Mouse (Mus musculus): ENCODE results near the gene Hhipl1. TPM values are rescaled to one million over a fixed set of nuclear protein-coding genes. Genes with fewer than 3 reads are reported as not detected.
A peak's percentile ranks its signal among the peaks of the same experiment; 100 is the strongest.

Gene Hhipl1
- total RNA-seq, 2 experiments from 2014 or later = 0.89 to 1.4 TPM

- peak in 1 of 2 experiments; percentile 43 for DNase-seq (ENCODE audit: low spot score in 2 of 2)
Measured at GRCm38 (mm10) chr12:108275920-108276822, 29.9 kb upstream of the Hhipl1 start.

GRCm38 (mm10) chr12:108277341-108277841 is 28.7 kb upstream of the Hhipl1 start:
- no peak for DNase-seq (ENCODE audit: low spot score in 2 of 2)

GRCm38 (mm10) chr12:108278221-108278918 is 27.7 kb upstream of the Hhipl1 start:
- no peak for DNase-seq (ENCODE audit: low spot score in 2 of 2)

- no peak for DNase-seq (ENCODE audit: low spot score in 2 of 2)
Measured at GRCm38 (mm10) chr12:108284455-108285224, 21.4 kb upstream of the Hhipl1 start.

GRCm38 (mm10) chr12:108285225-108286011 is 20.7 kb upstream of the Hhipl1 start:
- DNase-seq (ENCODE audit: low spot score in 2 of 2) = no peak

- no peak for DNase-seq (ENCODE audit: low spot score in 2 of 2)
Measured at GRCm38 (mm10) chr12:108286381-108286780, 19.7 kb upstream of the Hhipl1 start.

- no peak for DNase-seq (ENCODE audit: low spot score in 2 of 2)
Measured at GRCm38 (mm10) chr12:108287011-108287410, 19.1 kb upstream of the Hhipl1 start.

GRCm38 (mm10) chr12:108288127-108288880 is 17.8 kb upstream of the Hhipl1 start:
- no peak for DNase-seq (ENCODE audit: low spot score in 2 of 2)

- no peak for DNase-seq (ENCODE audit: low spot score in 2 of 2)
Measured at GRCm38 (mm10) chr12:108292419-108292818, 13.7 kb upstream of the Hhipl1 start.

GRCm38 (mm10) chr12:108292957-108293356 is 13.1 kb upstream of the Hhipl1 start:
- DNase-seq (ENCODE audit: low spot score in 2 of 2) = peak; percentile 67 to 68

GRCm38 (mm10) chr12:108294620-108295019 is 11.4 kb upstream of the Hhipl1 start:
- no peak for DNase-seq (ENCODE audit: low spot score in 2 of 2)

- no peak for DNase-seq (ENCODE audit: low spot score in 2 of 2)
Measured at GRCm38 (mm10) chr12:108297033-108297432, 9.0 kb upstream of the Hhipl1 start.

- DNase-seq (ENCODE audit: low spot score in 2 of 2) = no peak
Measured at GRCm38 (mm10) chr12:108301006-108301405, 5.1 kb upstream of the Hhipl1 start.

- no peak for DNase-seq (ENCODE audit: low spot score in 2 of 2)
Measured at GRCm38 (mm10) chr12:108303778-108304365, 2.2 kb upstream of the Hhipl1 start.

GRCm38 (mm10) chr12:108305172-108305571 is 898 bp upstream of the Hhipl1 start:
- no peak for DNase-seq (ENCODE audit: low spot score in 2 of 2)

- DNase-seq (ENCODE audit: low spot score in 2 of 2) = peak; percentile 52 to 65
Measured at GRCm38 (mm10) chr12:108307553-108307952, 1.5 kb downstream of the Hhipl1 start.

- DNase-seq (ENCODE audit: low spot score in 2 of 2) = no peak
Measured at GRCm38 (mm10) chr12:108308363-108308856, 2.3 kb downstream of the Hhipl1 start.

- DNase-seq (ENCODE audit: low spot score in 2 of 2) = no peak
Measured at GRCm38 (mm10) chr12:108309116-108309794, 3.2 kb downstream of the Hhipl1 start.

All from adrenal gland, adult 18-20 months (tissue).